Mouse (Mus musculus) intestine, postnatal 0 days (tissue): Measurements from ENCODE around the gene Cstf2t. TPM values are rescaled to one million over a fixed set of nuclear protein-coding genes. Genes with fewer than 3 reads are reported as not detected.
A peak's percentile ranks its signal among the peaks of the same experiment; 100 is the strongest.

Source experiments
- ATAC-seq: fragments of 200-750 bp; cut with Nextera tagmentation; 2 replicates; pipeline ENCODE4 v1.8.0; 2017; ENCODE audit warnings: mild to moderate bottlenecking, moderate TSS enrichment, moderate library complexity
- H3K27ac ChIP-seq: fragments of 300-500 bp; sonication (generic); 2 replicates; pipeline ENCODE4 v1.5.1; 2014; ENCODE audit warnings: mild to moderate bottlenecking, low read depth, low read length, moderate library complexity
- H3K27me3 ChIP-seq: fragments of 300-500 bp; sonication (generic); replicated peaks from 2 replicates; pipeline ENCODE4 v1.6.1; 2014; ENCODE audit warnings: low read length, mixed read lengths; ENCODE audit not compliant: control insufficient read depth, insufficient read depth
- H3K36me3 ChIP-seq: fragments of 300-500 bp; sonication (generic); 2 replicates; pipeline ENCODE4 v1.6.1; 2014; ENCODE audit warnings: mild to moderate bottlenecking, moderate library complexity; ENCODE audit not compliant: control insufficient read depth, insufficient read depth
- H3K4me1 ChIP-seq: fragments of 300-500 bp; sonication (generic); replicated peaks from 2 replicates; pipeline ENCODE4 v1.6.1; 2014; ENCODE audit warnings: antibody characterized with exemption, low read length, mixed read lengths; ENCODE audit not compliant: control insufficient read depth, insufficient read depth
- H3K4me2 ChIP-seq: fragments of 300-500 bp; sonication (generic); replicated peaks from 2 replicates; pipeline ENCODE4 v1.6.1; 2014; ENCODE audit warnings: low read depth, mild to moderate bottlenecking, moderate library complexity
- H3K4me3 ChIP-seq: fragments of 300-500 bp; sonication (generic); 2 replicates; pipeline ENCODE4 v1.5.1; 2014; ENCODE audit warnings: low read depth, low read length
- H3K9ac ChIP-seq: fragments of 300-500 bp; sonication (generic); 2 replicates; pipeline ENCODE4 v1.6.1; 2014; ENCODE audit warnings: mild to moderate bottlenecking, low read depth, low read length
- H3K9me3 ChIP-seq: fragments of 300-500 bp; sonication (generic); 2 replicates; pipeline ENCODE4 v1.6.1; 2016; ENCODE audit warnings: mixed run types; ENCODE audit not compliant: control insufficient read depth
- CTCF ChIP-seq: sonication (generic); IDR thresholded peaks from 2 replicates; pipeline ENCODE4 v1.5.1; 2016; ENCODE audit warnings: low read depth, mild to moderate bottlenecking, control low read depth, antibody characterized with exemption, moderate library complexity
- WGBS: fragments of 180-500 bp; shearing (Covaris S2); extraction: QIAGEN DNeasy Blood & Tissue Kit; methylation state at CpG from one replicate; pipeline ENCODE4 v1.1.7; 2014; 5-methylcytosine and 5-hydroxymethylcytosine counted together
- polyA plus RNA-seq: library from polyadenylated mRNA; unstranded; fragments of >200 nt; fragmentation: Nextera tagmentation; extraction: Ambion mirVana; gene quantifications from 2 replicates; pipeline ENCODE4 v1.2.1, GENCODE M21; 2015

The Cstf2t gene
- 19.7 and 21.2 TPM in 2 replicates for polyA plus RNA-seq

GRCm38 (mm10) chr19:31082662-31083429, at the start of gene Cstf2t:
Cstf2t (plus strand) TSS chr19:31082837.
- 3% methylated on average over 56 of the region's 56 CpGs for WGBS
- ATAC-seq: peak; percentile 100

GRCm38 (mm10) chr19:31038951-31039350, 43.7 kb upstream of the Cstf2t start:
- Histone ChIP-seq H3K27me3 (no peaks in the 10 kb centered on the region), H3K27ac (no peak overlapping the region), H3K4me1 (no peaks in the 10 kb centered on the region), H3K9me3 (no peaks in the 10 kb centered on the region), H3K36me3 (no peaks in the 10 kb centered on the region), H3K4me3 (no peak overlapping the region), H3K4me2 (no peak overlapping the region), H3K9ac (no peak overlapping the region)
- no peak for ATAC-seq
- 76% methylated on average over 3 of the region's 3 CpGs for WGBS
- no peak for TF ChIP-seq CTCF

More at GRCm38 (mm10) chr19:31082662-31083429, at the start of gene Cstf2t:
- Histone ChIP-seq H3K9ac (peak within 1 kb of the TSS; percentile 78), H3K36me3 (0 out of 2 replicates have a peak, but pooled peaks cover 3% of the 10 kb centered on the region), H3K9me3 (no peaks in the 10 kb centered on the region), H3K27me3 (no peaks in the 10 kb centered on the region), H3K27ac (peak within 1 kb of the TSS; percentile 84), H3K4me1 (peaks cover 4% of the 10 kb centered on the region; the same call in 1 of the 2 replicates), H3K4me3 (peak within 1 kb of the TSS; percentile 70), H3K4me2 (peak within 1 kb of the TSS; percentile 70)
- TF ChIP-seq CTCF: no peak

GRCm38 (mm10) chr19:31040948-31041847, 41.4 kb upstream of the Cstf2t start:
- no peaks in the 10 kb centered on the region for H3K9me3 ChIP-seq
- no peaks in the 10 kb centered on the region for H3K27me3 ChIP-seq
- no peaks in the 10 kb centered on the region for H3K4me1 ChIP-seq
- 88% methylated on average over 2 of the region's 2 CpGs for WGBS
- no peak overlapping the region for H3K27ac ChIP-seq
- no peak overlapping the region for H3K4me2 ChIP-seq
- no peak overlapping the region for H3K4me3 ChIP-seq
- H3K36me3 ChIP-seq: no peaks in the 10 kb centered on the region
- TF ChIP-seq CTCF: no peak
- ATAC-seq: no peak
- no peak overlapping the region for H3K9ac ChIP-seq

- no peak overlapping the region for H3K27ac ChIP-seq
- TF ChIP-seq CTCF: peak; percentile 44
These were observed 36.0 kb upstream of the Cstf2t start for GRCm38 (mm10) chr19:31046601-31047000.

GRCm38 (mm10) chr19:31064740-31065139, 17.9 kb upstream of the Cstf2t start:
- no peak for TF ChIP-seq CTCF
- ATAC-seq: no peak
- no peaks in the 10 kb centered on the region for H3K9me3 ChIP-seq
- H3K4me3 ChIP-seq: no peak overlapping the region
- 73% methylated on average over 1 of the region's 1 CpGs for WGBS
- no peak overlapping the region for H3K9ac ChIP-seq
- H3K36me3 ChIP-seq: no peaks in the 10 kb centered on the region
- H3K4me1 ChIP-seq: no peaks in the 10 kb centered on the region
- no peak overlapping the region for H3K27ac ChIP-seq
- H3K27me3 ChIP-seq: no peaks in the 10 kb centered on the region
- H3K4me2 ChIP-seq: no peak overlapping the region

More at GRCm38 (mm10) chr19:31046601-31047000, 36.0 kb upstream of the Cstf2t start:
- Histone ChIP-seq H3K27me3 (no peaks in the 10 kb centered on the region), H3K4me1 (no peaks in the 10 kb centered on the region), H3K9ac (no peak overlapping the region), H3K4me3 (no peak overlapping the region), H3K9me3 (no peaks in the 10 kb centered on the region), H3K4me2 (no peak overlapping the region), H3K36me3 (no peaks in the 10 kb centered on the region)
- no peak for ATAC-seq
- 97% methylated on average over 4 of the region's 4 CpGs for WGBS

GRCm38 (mm10) chr19:31065206-31065781, 17.3 kb upstream of the Cstf2t start:
- no peaks in the 10 kb centered on the region for H3K36me3 ChIP-seq
- no peaks in the 10 kb centered on the region for H3K4me1 ChIP-seq
- no peaks in the 10 kb centered on the region for H3K9me3 ChIP-seq
- H3K4me3 ChIP-seq: no peak overlapping the region
- ATAC-seq: no peak
- no peak overlapping the region for H3K27ac ChIP-seq
- no peak overlapping the region for H3K9ac ChIP-seq
- H3K4me2 ChIP-seq: no peak overlapping the region
- WGBS: 65% methylated on average over 11 of the region's 11 CpGs
- TF ChIP-seq CTCF: no peak
- H3K27me3 ChIP-seq: no peaks in the 10 kb centered on the region
